8 mouse cellular contexts compared by ENCODE assay signal in genomic region chr1:152790254-152790653, GRCm38 (mm10). TPM values are rescaled to one million over a fixed set of nuclear protein-coding genes. Genes with fewer than 3 reads are reported as not detected.
DNase-seq lines count a peak whose midpoint lies in the region; ATAC-seq lines count a peak whose summit lies in the region.

No protein-coding gene starts in this region.

- H3K27me3 ChIP-seq in midbrain, embryonic 10.5 days (ENCODE audit: low read depth, poor library complexity, severe bottlenecking) = no peaks in the 10 kb centered on the region
- no peaks in the 10 kb centered on the region for H3K27me3 ChIP-seq in midbrain, embryonic 16.5 days (ENCODE audit: control insufficient read depth, insufficient read depth, low read depth, low read length)
- H3K27me3 ChIP-seq in embryonic facial prominence, embryonic 14.5 days (replicated peaks; ENCODE audit: control insufficient read depth, insufficient read depth, low read length) = no peaks in the 10 kb centered on the region

- peaks cover 51% of the 10 kb centered on the region for H3K4me1 ChIP-seq in midbrain, embryonic 10.5 days
- no peaks in the 10 kb centered on the region for H3K4me1 ChIP-seq in midbrain, embryonic 16.5 days (ENCODE audit: control insufficient read depth, insufficient read depth, low read length)
- H3K4me1 ChIP-seq in embryonic facial prominence, embryonic 14.5 days (ENCODE audit: control insufficient read depth, insufficient read depth, low read length) = no peaks in the 10 kb centered on the region; the same call in 1 of the 2 replicates

- no peak for ATAC-seq in midbrain, embryonic 16.5 days
- ATAC-seq in embryonic facial prominence, embryonic 14.5 days (ENCODE audit: low read depth) = no peak; the same call in 1 of the 2 replicates

- no peak overlapping the region for H3K4me2 ChIP-seq in midbrain, embryonic 16.5 days (ENCODE audit: low read length)
- H3K4me2 ChIP-seq in embryonic facial prominence, embryonic 14.5 days (ENCODE audit: low read depth, low read length) = no peak overlapping the region

- no peak overlapping the region for H3K27ac ChIP-seq in midbrain, embryonic 10.5 days (replicated peaks)
- no peak overlapping the region for H3K27ac ChIP-seq in midbrain, embryonic 16.5 days (ENCODE audit: low read length)
- H3K27ac ChIP-seq in embryonic facial prominence, embryonic 14.5 days (replicated peaks; ENCODE audit: low read depth, low read length) = no peak overlapping the region

- 36% methylated on average over 12 of the region's 12 CpGs for WGBS in midbrain, embryonic 10.5 days
- WGBS in midbrain, embryonic 16.5 days = 37% methylated on average over 12 of the region's 12 CpGs
- 30% methylated on average over 12 of the region's 12 CpGs for WGBS in embryonic facial prominence, embryonic 14.5 days

- H3K9me3 ChIP-seq in midbrain, embryonic 10.5 days (replicated peaks) = no peaks in the 10 kb centered on the region
- H3K9me3 ChIP-seq in midbrain, embryonic 16.5 days (replicated peaks; ENCODE audit: control insufficient read depth, low read length, poor library complexity, severe bottlenecking) = no peaks in the 10 kb centered on the region
- no peaks in the 10 kb centered on the region for H3K9me3 ChIP-seq in embryonic facial prominence, embryonic 14.5 days (ENCODE audit: control insufficient read depth, low read length)

- H3K4me3 ChIP-seq in midbrain, embryonic 10.5 days = no peak overlapping the region
- H3K4me3 ChIP-seq in midbrain, embryonic 16.5 days (ENCODE audit: low read depth, low read length) = no peak overlapping the region
- H3K4me3 ChIP-seq in embryonic facial prominence, embryonic 14.5 days (ENCODE audit: low read depth, low read length) = no peak overlapping the region

- peak; percentile 32 for DNase-seq in midbrain, embryonic 10.5 days (ENCODE audit: low spot score)
- DNase-seq in WW6 (ENCODE audit: low read depth, low spot score) = peak; percentile 68
- peak; percentile 63 for DNase-seq in embryonic facial prominence, embryonic 14.5 days (ENCODE audit: low spot score)
- DNase-seq in kidney, adult 9 months = peak; percentile 64
- DNase-seq in lung, postnatal 10 days = peak; percentile 68
- DNase-seq in thymus, postnatal 25 days = peak; percentile 50
- no peak for DNase-seq in layer of hippocampus, postnatal 10 days (ENCODE audit: low spot score in 2 of 2)

- no peaks in the 10 kb centered on the region for H3K36me3 ChIP-seq in midbrain, embryonic 10.5 days
- H3K36me3 ChIP-seq in midbrain, embryonic 16.5 days (ENCODE audit: control insufficient read depth, insufficient read depth, low read length) = no peaks in the 10 kb centered on the region
- H3K36me3 ChIP-seq in embryonic facial prominence, embryonic 14.5 days (ENCODE audit: control insufficient read depth, insufficient read depth, low read length) = no peaks in the 10 kb centered on the region

- no peak overlapping the region for H3K9ac ChIP-seq in midbrain, embryonic 16.5 days (ENCODE audit: low read depth, low read length)
- no peak overlapping the region for H3K9ac ChIP-seq in embryonic facial prominence, embryonic 14.5 days (ENCODE audit: low read depth, low read length)

RNA-seq across cellular contexts. Expression of gene Ncf2, which starts 9.7 kb away (rescaled TPM):
- polyA plus RNA-seq in midbrain, embryonic 10.5 days (2016; fragmentation: Nextera tagmentation; extraction: Ambion mirVana) = 2.9 and 3.0 TPM in 2 replicates
- polyA plus RNA-seq in midbrain, embryonic 16.5 days (2015; fragmentation: Nextera tagmentation; extraction: Ambion mirVana) = 1.9 and 2.3 TPM in 2 replicates
- polyA plus RNA-seq in embryonic facial prominence, embryonic 14.5 days (2014; fragmentation: Nextera tagmentation; extraction: Ambion mirVana) = 5.9 and 6.1 TPM in 2 replicates
- total RNA-seq in layer of hippocampus, postnatal 10 days (2021) = 1 to 10 TPM; 2.3 to 3.7 TPM

RNA-seq across cellular contexts. Expression of gene Arpc5, which starts 23.9 kb away (rescaled TPM):
- 207 and 235 TPM in 2 replicates for polyA plus RNA-seq in midbrain, embryonic 10.5 days (2016; fragmentation: Nextera tagmentation; extraction: Ambion mirVana)
- 380 and 393 TPM in 2 replicates for polyA plus RNA-seq in midbrain, embryonic 16.5 days (2015; fragmentation: Nextera tagmentation; extraction: Ambion mirVana)
- polyA plus RNA-seq in embryonic facial prominence, embryonic 14.5 days (2014; fragmentation: Nextera tagmentation; extraction: Ambion mirVana) = 267 and 269 TPM in 2 replicates
- 100 to 1,000 TPM; 272 to 278 TPM for total RNA-seq in layer of hippocampus, postnatal 10 days (2021)

RNA-seq across cellular contexts. Expression of gene Rgl1, which starts 24.1 kb away (rescaled TPM):
- polyA plus RNA-seq in midbrain, embryonic 10.5 days (2016; fragmentation: Nextera tagmentation; extraction: Ambion mirVana) = 23.2 and 24.4 TPM in 2 replicates
- 13.3 and 13.9 TPM in 2 replicates for polyA plus RNA-seq in midbrain, embryonic 16.5 days (2015; fragmentation: Nextera tagmentation; extraction: Ambion mirVana)
- polyA plus RNA-seq in embryonic facial prominence, embryonic 14.5 days (2014; fragmentation: Nextera tagmentation; extraction: Ambion mirVana) = 43.7 and 50.7 TPM in 2 replicates
- 10 to 100 TPM; 63.9 to 67.0 TPM for total RNA-seq in layer of hippocampus, postnatal 10 days (2021)

RNA-seq across cellular contexts. Expression of gene Apobec4, which starts 39.9 kb away (rescaled TPM):
- polyA plus RNA-seq in midbrain, embryonic 10.5 days (2016; fragmentation: Nextera tagmentation; extraction: Ambion mirVana) = not detected in 2 replicates
- polyA plus RNA-seq in midbrain, embryonic 16.5 days (2015; fragmentation: Nextera tagmentation; extraction: Ambion mirVana) = not detected in 2 replicates
- polyA plus RNA-seq in embryonic facial prominence, embryonic 14.5 days (2014; fragmentation: Nextera tagmentation; extraction: Ambion mirVana) = 0.13 and 0.25 TPM in 2 replicates
- total RNA-seq in layer of hippocampus, postnatal 10 days (2021) = not detected

Comparison
In these comparisons a context has a peak if more than half of its experiments do, and no peak if none do; other contexts are left out.
1. DNase-seq: peak in midbrain, embryonic 10.5 days (single experiment), WW6 (single experiment), embryonic facial prominence, embryonic 14.5 days (single experiment), kidney, adult 9 months (single experiment), lung, postnatal 10 days (single experiment) and thymus, postnatal 25 days (single experiment); none in layer of hippocampus, postnatal 10 days (0 of 2).